Mouse (Mus musculus): ENCODE results near the gene Fam234b. TPM values are rescaled to one million over a fixed set of nuclear protein-coding genes. Genes with fewer than 3 reads are reported as not detected.
A peak's percentile ranks its signal among the peaks of the same experiment; 100 is the strongest.

The Fam234b gene
- polyA plus RNA-seq, 1 experiment from 2014 or later, result 5.7 TPM

DNA sequence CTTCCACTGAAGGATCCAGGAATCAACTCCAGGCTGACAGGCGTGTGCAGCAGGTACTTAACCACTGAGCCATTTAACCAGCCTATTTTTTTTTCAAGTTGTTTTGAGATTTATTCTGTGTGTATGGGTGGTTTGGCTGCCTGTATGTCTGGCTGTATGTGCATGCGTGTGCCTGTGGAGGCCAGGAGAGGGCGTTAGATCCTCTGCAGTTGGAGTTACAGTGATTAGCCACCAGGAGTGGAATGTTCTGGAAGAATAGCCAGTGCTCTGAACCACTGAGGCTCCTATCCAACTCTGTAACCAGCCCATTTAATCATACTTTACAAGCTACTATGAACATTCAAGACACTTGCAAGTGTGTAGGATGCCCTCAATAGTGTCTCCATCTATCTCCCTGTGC, 38.8 kb downstream of the Fam234b start:
- Histone ChIP-seq H3K9me3 (ENCODE audit: low read length) (no peaks in the 10 kb centered on the region), H3K4me3 (ENCODE audit: low read depth, low read length) (no peak overlapping the region), H3K4me1 (ENCODE audit: insufficient read depth, low read depth, low read length) (no peaks in the 10 kb centered on the region; the same call in 1 of the 2 replicates), H3K27ac (ENCODE audit: low read length) (no peak overlapping the region), H3K36me3 (ENCODE audit: insufficient read depth, low read length) (no peaks in the 10 kb centered on the region), H3K9ac (replicated peaks; ENCODE audit: low read depth) (no peak overlapping the region), H3K27me3 (replicated peaks; ENCODE audit: insufficient read depth, low read length) (no peaks in the 10 kb centered on the region), H3K4me2 (replicated peaks; ENCODE audit: low read depth, low read length) (no peak overlapping the region)
- TF ChIP-seq CTCF (IDR thresholded peaks at IDR 0.05), result peak; percentile 61
- TF ChIP-seq EP300 (IDR thresholded peaks at IDR 0.05), result no peak
- no peak for DNase-seq (ENCODE audit: low spot score)
- no peak for ATAC-seq
- WGBS, result 87% methylated on average over 3 of the region's 3 CpGs

DNA sequence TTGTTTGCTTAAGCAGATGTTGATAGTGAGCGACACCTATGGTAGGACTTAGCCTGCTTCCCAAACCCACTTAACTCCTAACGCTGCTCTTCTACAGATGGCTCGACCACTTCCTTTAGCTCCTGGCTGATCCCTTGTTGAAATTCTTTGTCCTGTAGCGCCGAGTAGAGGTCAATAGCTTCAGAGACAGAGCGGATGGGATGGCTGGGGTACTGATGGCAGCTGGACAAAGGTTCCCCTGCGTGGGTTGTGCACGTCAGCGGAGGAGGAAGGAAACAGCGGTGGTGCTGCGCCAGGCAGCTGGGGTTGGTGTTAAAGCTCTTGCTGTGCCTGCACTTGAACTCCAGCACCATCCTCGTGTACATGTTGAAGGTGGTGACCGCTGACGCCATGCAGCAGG, 39.5 kb downstream of the Fam234b start:
- ATAC-seq (peak; percentile 53), DNase-seq (ENCODE audit: low spot score) (peak; percentile 47)
- no peak overlapping the region for H3K27ac ChIP-seq (ENCODE audit: low read length)
- H3K27me3 ChIP-seq (replicated peaks; ENCODE audit: insufficient read depth, low read length), result no peaks in the 10 kb centered on the region
- TF ChIP-seq EP300 (IDR thresholded peaks at IDR 0.05), result no peak
- TF ChIP-seq CTCF (IDR thresholded peaks at IDR 0.05), result peak; percentile 59
- H3K4me2 ChIP-seq (replicated peaks; ENCODE audit: low read depth, low read length), result no peak overlapping the region
- no peaks in the 10 kb centered on the region; the same call in 1 of the 2 replicates for H3K4me1 ChIP-seq (ENCODE audit: insufficient read depth, low read depth, low read length)
- no peaks in the 10 kb centered on the region for H3K9me3 ChIP-seq (ENCODE audit: low read length)
- 46% methylated on average over 14 of the region's 14 CpGs for WGBS
- no peak overlapping the region for H3K9ac ChIP-seq (replicated peaks; ENCODE audit: low read depth)
- H3K36me3 ChIP-seq (ENCODE audit: insufficient read depth, low read length), result no peaks in the 10 kb centered on the region
- H3K4me3 ChIP-seq (ENCODE audit: low read depth, low read length), result no peak overlapping the region

DNA sequence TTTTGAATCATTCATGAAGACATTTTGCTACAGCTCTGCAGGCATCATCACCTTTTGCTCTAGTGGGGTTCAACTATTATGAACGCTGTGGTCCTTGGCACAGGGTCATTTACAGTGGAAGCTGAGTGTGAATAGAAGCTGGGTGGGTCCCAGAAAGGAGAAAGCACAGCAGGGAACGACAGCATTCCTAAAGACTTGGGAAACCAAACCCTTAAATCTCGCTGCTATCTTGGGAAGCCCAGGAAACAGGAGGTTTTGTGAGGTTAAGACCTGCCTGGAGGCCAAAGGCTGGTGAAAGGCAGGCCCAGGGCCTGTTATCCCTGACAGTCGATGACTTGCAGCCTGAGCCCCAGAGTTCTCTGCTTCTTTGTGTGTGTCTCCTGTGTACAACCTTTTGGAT, 40.4 kb downstream of the Fam234b start:
- Histone ChIP-seq H3K9ac (replicated peaks; ENCODE audit: low read depth) (no peak overlapping the region), H3K4me3 (ENCODE audit: low read depth, low read length) (no peak overlapping the region), H3K4me2 (replicated peaks; ENCODE audit: low read depth, low read length) (no peak overlapping the region), H3K36me3 (ENCODE audit: insufficient read depth, low read length) (no peaks in the 10 kb centered on the region), H3K9me3 (ENCODE audit: low read length) (no peaks in the 10 kb centered on the region), H3K27ac (ENCODE audit: low read length) (no peak overlapping the region), H3K27me3 (replicated peaks; ENCODE audit: insufficient read depth, low read length) (no peaks in the 10 kb centered on the region), H3K4me1 (ENCODE audit: insufficient read depth, low read depth, low read length) (no peaks in the 10 kb centered on the region; the same call in 1 of the 2 replicates)
- TF ChIP-seq EP300 (IDR thresholded peaks at IDR 0.05), result no peak
- TF ChIP-seq CTCF (IDR thresholded peaks at IDR 0.05), result no peak
- DNase-seq (ENCODE audit: low spot score) (no peak), ATAC-seq (no peak)
- 55% methylated on average over 4 of the region's 4 CpGs for WGBS

DNA sequence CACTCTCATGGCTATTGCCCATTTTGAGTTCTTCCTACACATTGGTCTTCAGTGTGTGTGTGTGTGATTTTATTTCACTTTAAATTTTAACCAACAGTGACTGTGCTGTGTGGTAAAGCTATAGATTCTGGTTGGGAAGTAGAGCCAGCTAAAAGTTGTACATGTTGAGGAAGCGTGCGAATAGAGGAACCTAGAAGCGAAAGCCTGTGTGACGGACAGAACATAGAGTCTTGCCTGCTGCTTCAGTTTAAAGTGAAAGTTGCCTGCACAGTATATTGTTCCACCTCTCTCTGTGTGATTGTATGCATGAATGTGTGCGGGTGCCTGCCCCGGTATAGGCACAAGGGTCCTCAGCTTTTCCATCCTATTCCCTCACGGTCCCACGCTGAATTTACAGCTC, 42.6 kb downstream of the Fam234b start:
- no peaks in the 10 kb centered on the region; the same call in 1 of the 2 replicates for H3K4me1 ChIP-seq (ENCODE audit: insufficient read depth, low read depth, low read length)
- no peak overlapping the region for H3K4me2 ChIP-seq (replicated peaks; ENCODE audit: low read depth, low read length)
- 86% methylated on average over 8 of the region's 8 CpGs for WGBS
- no peak overlapping the region for H3K9ac ChIP-seq (replicated peaks; ENCODE audit: low read depth)
- H3K4me3 ChIP-seq (ENCODE audit: low read depth, low read length), result no peak overlapping the region
- no peak for TF ChIP-seq CTCF (IDR thresholded peaks at IDR 0.05)
- TF ChIP-seq EP300 (IDR thresholded peaks at IDR 0.05), result no peak
- no peaks in the 10 kb centered on the region for H3K36me3 ChIP-seq (ENCODE audit: insufficient read depth, low read length)
- no peak overlapping the region for H3K27ac ChIP-seq (ENCODE audit: low read length)
- DNase-seq (ENCODE audit: low spot score) (no peak), ATAC-seq (no peak)
- H3K27me3 ChIP-seq (replicated peaks; ENCODE audit: insufficient read depth, low read length), result no peaks in the 10 kb centered on the region
- no peaks in the 10 kb centered on the region for H3K9me3 ChIP-seq (ENCODE audit: low read length)

DNA sequence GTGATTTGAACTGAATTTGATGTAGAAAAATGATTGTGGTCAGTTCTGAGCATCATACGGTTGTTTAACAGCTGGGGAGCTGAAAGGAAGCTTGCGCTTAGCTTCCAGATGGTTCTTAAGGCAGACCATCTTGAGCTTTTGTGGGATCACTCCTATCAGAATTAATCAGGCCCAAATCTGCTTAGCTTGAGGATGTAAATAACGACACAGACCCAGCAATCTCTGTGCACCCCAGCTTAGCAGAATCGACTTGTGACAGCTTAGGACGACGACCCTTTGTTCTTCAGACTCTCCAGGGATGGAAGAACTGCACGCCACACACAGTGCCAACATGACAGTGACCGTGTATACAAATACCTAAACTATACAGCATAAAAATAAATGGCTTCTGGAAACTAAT, 47.8 kb downstream of the Fam234b start:
- no peaks in the 10 kb centered on the region for H3K36me3 ChIP-seq (ENCODE audit: insufficient read depth, low read length)
- no peak for DNase-seq (ENCODE audit: low spot score)
- no peaks in the 10 kb centered on the region for H3K9me3 ChIP-seq (ENCODE audit: low read length)
- H3K4me3 ChIP-seq (ENCODE audit: low read depth, low read length), result no peak overlapping the region
- TF ChIP-seq EP300 (IDR thresholded peaks at IDR 0.05), result no peak
- no peak for TF ChIP-seq CTCF (IDR thresholded peaks at IDR 0.05)
- no peaks in the 10 kb centered on the region for H3K27me3 ChIP-seq (replicated peaks; ENCODE audit: insufficient read depth, low read length)
- ATAC-seq, result no peak
- no peak overlapping the region for H3K27ac ChIP-seq (ENCODE audit: low read length)
- no peaks in the 10 kb centered on the region; the same call in 1 of the 2 replicates for H3K4me1 ChIP-seq (ENCODE audit: insufficient read depth, low read depth, low read length)
- no peak overlapping the region for H3K9ac ChIP-seq (replicated peaks; ENCODE audit: low read depth)
- H3K4me2 ChIP-seq (replicated peaks; ENCODE audit: low read depth, low read length), result no peak overlapping the region
- WGBS, result 69% methylated on average over 8 of the region's 8 CpGs

DNA sequence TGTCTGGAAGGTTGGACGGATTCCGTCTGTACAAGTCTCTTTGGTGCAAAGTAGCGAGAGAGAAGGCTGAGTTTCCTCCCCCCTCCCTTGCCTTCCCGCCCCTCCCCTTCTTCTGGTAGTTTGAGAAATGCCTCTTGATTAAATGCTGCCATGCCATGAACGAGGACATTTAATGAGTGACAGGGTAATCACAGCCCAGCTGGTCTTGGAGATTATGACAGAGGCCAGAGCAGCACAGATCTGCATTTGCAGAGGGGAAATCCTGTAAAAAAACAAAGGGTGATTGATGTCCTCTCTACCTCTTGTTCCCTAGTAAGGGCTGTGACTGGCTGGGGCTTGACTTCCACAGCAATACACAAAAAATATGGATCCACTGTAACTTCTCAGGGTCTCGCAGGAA, 50.1 kb downstream of the Fam234b start:
- no peak overlapping the region for H3K27ac ChIP-seq (ENCODE audit: low read length)
- peak; percentile 4; the same call in 1 of the 2 replicates for ATAC-seq
- H3K4me1 ChIP-seq (ENCODE audit: insufficient read depth, low read depth, low read length), result peaks cover 19% of the 10 kb centered on the region
- no peak overlapping the region for H3K4me2 ChIP-seq (replicated peaks; ENCODE audit: low read depth, low read length)
- no peak overlapping the region for H3K4me3 ChIP-seq (ENCODE audit: low read depth, low read length)
- H3K9ac ChIP-seq (replicated peaks; ENCODE audit: low read depth), result no peak overlapping the region
- no peaks in the 10 kb centered on the region for H3K36me3 ChIP-seq (ENCODE audit: insufficient read depth, low read length)
- no peaks in the 10 kb centered on the region for H3K9me3 ChIP-seq (ENCODE audit: low read length)
- DNase-seq (ENCODE audit: low spot score), result peak; percentile 64
- WGBS, result 54% methylated on average over 6 of the region's 6 CpGs
- peak; percentile 83 for TF ChIP-seq EP300 (IDR thresholded peaks at IDR 0.05)
- no peak for TF ChIP-seq CTCF (IDR thresholded peaks at IDR 0.05)
- H3K27me3 ChIP-seq (replicated peaks; ENCODE audit: insufficient read depth, low read length), result no peaks in the 10 kb centered on the region

All from lung, postnatal 0 days (tissue).